Mouse (Mus musculus) heart, postnatal 36 days (tissue): Measurements from ENCODE around the gene Megf6. TPM values are rescaled to one million over a fixed set of nuclear protein-coding genes. Genes with fewer than 3 reads are reported as not detected.

ENCODE experiments used
- DNase-seq, 2 experiments: peaks; one replicate each; pipeline ENCODE4 v3.0.0; 2021 to 2022
- intact Hi-C: fragments of 180-260 bp; cut with DNase I; formaldehyde crosslinking; loops from one replicate; pipeline ENCODE4 v1.15.1; 2025
- total RNA-seq, 2 experiments: library from RNA; stranded (reverse); gene quantifications; 2 replicates each; pipeline ENCODE4 v1.2.3; 2021

Megf6 gene
- total RNA-seq, 2 experiments from 2014 or later = 5.4 to 8.0 TPM

GRCm38 (mm10) chr4:154207261-154207660 is 36.7 kb downstream of the Megf6 start:
- intact Hi-C loops = loop anchor here (1.0 to 5.0 kb wide), 4 partner anchors 40 to 140 kb away; no protein-coding TSS in a partner anchor
- DNase-seq = peak; percentile 73 to 79

GRCm38 (mm10) chr4:154209054-154209453 is 38.5 kb downstream of the Megf6 start:
- DNase-seq = no peak
- intact Hi-C loops = loop anchor here (2.0 to 5.0 kb wide), 2 partner anchors 38 to 64 kb away; no protein-coding TSS in a partner anchor

- intact Hi-C loops = loop anchor here (2.0 to 5.0 kb wide), 2 partner anchors 37 to 63 kb away; no protein-coding TSS in a partner anchor
- DNase-seq = no peak
Measured at GRCm38 (mm10) chr4:154209825-154210224, 39.3 kb downstream of the Megf6 start.

- intact Hi-C loops = no loop called here
- no peak for DNase-seq
Measured at GRCm38 (mm10) chr4:154211459-154211858, 40.9 kb downstream of the Megf6 start.

- intact Hi-C loops = no loop called here
- peak; percentile 64 to 77 for DNase-seq
Measured at GRCm38 (mm10) chr4:154213586-154213985, 43.1 kb downstream of the Megf6 start.

GRCm38 (mm10) chr4:154214075-154214474 is 43.5 kb downstream of the Megf6 start:
- no peak for DNase-seq
- intact Hi-C loops = no loop called here

- DNase-seq = no peak
- intact Hi-C loops = no loop called here
Measured at GRCm38 (mm10) chr4:154217711-154218350, 47.3 kb downstream of the Megf6 start.

GRCm38 (mm10) chr4:154222773-154223172 is 52.2 kb downstream of the Megf6 start:
- DNase-seq = peak; percentile 70 to 71
- intact Hi-C loops = no loop called here

- intact Hi-C loops = no loop called here
- DNase-seq = peak in 1 of 2 experiments; percentile 49
Measured at GRCm38 (mm10) chr4:154224267-154224969, 53.9 kb downstream of the Megf6 start.

GRCm38 (mm10) chr4:154224970-154225309 is 54.4 kb downstream of the Megf6 start:
- intact Hi-C loops = no loop called here
- DNase-seq = no peak

GRCm38 (mm10) chr4:154226678-154227077 is 56.1 kb downstream of the Megf6 start:
- DNase-seq = no peak

GRCm38 (mm10) chr4:154228336-154228735 is 57.8 kb downstream of the Megf6 start:
- intact Hi-C loops = no loop called here
- DNase-seq = peak; percentile 63

More at GRCm38 (mm10) chr4:154226678-154227077, 56.1 kb downstream of the Megf6 start:
- intact Hi-C loops = no loop called here

- intact Hi-C loops = no loop called here
- no peak for DNase-seq
Measured at GRCm38 (mm10) chr4:154229569-154229968, 59.0 kb downstream of the Megf6 start.

GRCm38 (mm10) chr4:154231380-154231779 is 60.9 kb downstream of the Megf6 start:
- intact Hi-C loops = no loop called here
- DNase-seq = no peak

GRCm38 (mm10) chr4:154232295-154232694 is 61.8 kb downstream of the Megf6 start:
- intact Hi-C loops = no loop called here
- peak; percentile 42 to 47 for DNase-seq

GRCm38 (mm10) chr4:154236001-154236400 is 65.5 kb downstream of the Megf6 start:
- no peak for DNase-seq
- intact Hi-C loops = no loop called here

- intact Hi-C loops = no loop called here
- DNase-seq = no peak
Measured at GRCm38 (mm10) chr4:154236893-154237292, 66.4 kb downstream of the Megf6 start.

- DNase-seq = no peak
- intact Hi-C loops = no loop called here
Measured at GRCm38 (mm10) chr4:154237306-154237705, 66.8 kb downstream of the Megf6 start.

- intact Hi-C loops = no loop called here
- DNase-seq = no peak
Measured at GRCm38 (mm10) chr4:154239199-154239598, 68.7 kb downstream of the Megf6 start.

GRCm38 (mm10) chr4:154240608-154241007 is 70.1 kb downstream of the Megf6 start:
- DNase-seq = no peak

GRCm38 (mm10) chr4:154245342-154245741 is 74.8 kb downstream of the Megf6 start:
- intact Hi-C loops = loop anchor here (5.0 kb wide), 1 partner anchor 38 kb away; no protein-coding TSS in a partner anchor
- no peak for DNase-seq

More at GRCm38 (mm10) chr4:154240608-154241007, 70.1 kb downstream of the Megf6 start:
- intact Hi-C loops = no loop called here
